Mouse (Mus musculus) lung, adult 2 months (tissue): Measurements from ENCODE around the gene Bnip1. TPM values are rescaled to one million over a fixed set of nuclear protein-coding genes. Genes with fewer than 3 reads are reported as not detected.

Experiments used
- DNase-seq: peaks from one replicate; pipeline ENCODE4 v3.0.0; 2022
- H3K4me1 ChIP-seq: fragments of 200-500 bp; 2 replicates; pipeline ENCODE4 v1.6.1; 2011; ENCODE audit warnings: low read length; ENCODE audit not compliant: control insufficient read depth, insufficient read depth
- H3K4me3 ChIP-seq: fragments of 200-500 bp; replicated peaks from 2 replicates; pipeline ENCODE3; 2011; ENCODE audit warnings: low read depth, mild to moderate bottlenecking, control low read depth, low read length; ENCODE audit errors: extremely low read depth
- CTCF ChIP-seq: fragments of 200-500 bp; IDR thresholded peaks from 2 replicates; pipeline ENCODE4 v1.5.1; 2011; ENCODE audit warnings: mild to moderate bottlenecking, low read length, control low read depth; ENCODE audit not compliant: insufficient read depth
- POLR2A ChIP-seq: fragments of 200-500 bp; IDR thresholded peaks from 2 replicates; pipeline ENCODE4 v1.6.1; 2011; ENCODE audit warnings: low read depth, mild to moderate bottlenecking, control low read depth, low read length, borderline replicate concordance; ENCODE audit errors: extremely low read depth
- WGBS: fragments of 180-500 bp; shearing (Covaris S2); methylation state at CpG from one replicate; pipeline ENCODE4 v1.1.7; 2018; 5-methylcytosine and 5-hydroxymethylcytosine counted together
- polyA plus RNA-seq: library from polyadenylated mRNA; depleted of rRNA; stranded (reverse); fragments of >200 nt; gene quantifications from 2 replicates; pipeline ENCODE4 v1.2.3, GENCODE M21; 2012

Bnip1 gene
- polyA plus RNA-seq, 1 experiment, result 17.1 TPM

- DNase-seq, result no peak
- Histone ChIP-seq H3K4me3 (no peak overlapping the region), H3K4me1 (no peaks in the 10 kb centered on the region)
- TF ChIP-seq POLR2A (no peak), CTCF (no peak)
- WGBS, result 59% methylated on average over 17 of the region's 17 CpGs
Measured at GRCm38 (mm10) chr17:26826131-26826530, 45.3 kb downstream of the Bnip1 start.

- TF ChIP-seq POLR2A, result no peak
- no peak for TF ChIP-seq CTCF
- DNase-seq, result no peak
- WGBS, result 78% methylated on average over 2 of the region's 2 CpGs
- Histone ChIP-seq H3K4me1 (no peaks in the 10 kb centered on the region), H3K4me3 (no peak overlapping the region)
Measured at GRCm38 (mm10) chr17:26833806-26834205, 52.9 kb downstream of the Bnip1 start.

- Histone ChIP-seq H3K4me3 (no peak overlapping the region), H3K4me1 (no peaks in the 10 kb centered on the region)
- TF ChIP-seq POLR2A (no peak), CTCF (no peak)
- DNase-seq, result no peak
- 70% methylated on average over 5 of the region's 5 CpGs for WGBS
Measured at GRCm38 (mm10) chr17:26834302-26834965, 53.6 kb downstream of the Bnip1 start.

- H3K4me1 ChIP-seq, result no peaks in the 10 kb centered on the region
- WGBS, result 26% methylated on average over 3 of the region's 9 CpGs
- DNase-seq, result no peak
- TF ChIP-seq CTCF (no peak), POLR2A (no peak)
- H3K4me3 ChIP-seq, result no peak overlapping the region
Measured at GRCm38 (mm10) chr17:26834966-26835755, 54.3 kb downstream of the Bnip1 start.

GRCm38 (mm10) chr17:26835956-26836355 is 55.1 kb downstream of the Bnip1 start:
- DNase-seq, result no peak
- WGBS, result 34% methylated on average over 8 of the region's 8 CpGs
- Histone ChIP-seq H3K4me3 (no peak overlapping the region), H3K4me1 (no peaks in the 10 kb centered on the region)
- no peak for TF ChIP-seq POLR2A
- no peak for TF ChIP-seq CTCF

- H3K4me1 ChIP-seq, result no peaks in the 10 kb centered on the region
- 37% methylated on average over 5 of the region's 5 CpGs for WGBS
- DNase-seq, result no peak
- TF ChIP-seq CTCF, result no peak
- no peak overlapping the region for H3K4me3 ChIP-seq
Measured at GRCm38 (mm10) chr17:26836377-26836776, 55.5 kb downstream of the Bnip1 start.

GRCm38 (mm10) chr17:26836786-26837545 is 56.1 kb downstream of the Bnip1 start:
- DNase-seq, result no peak

GRCm38 (mm10) chr17:26837546-26837985 is 56.7 kb downstream of the Bnip1 start:
- no peaks in the 10 kb centered on the region; the same call in 1 of the 2 replicates for H3K4me1 ChIP-seq
- no peak overlapping the region for H3K4me3 ChIP-seq
- TF ChIP-seq POLR2A (no peak), CTCF (no peak)
- 12% methylated on average over 7 of the region's 7 CpGs for whole genome bisulfite sequencing
- no peak for DNase-seq

More at GRCm38 (mm10) chr17:26836786-26837545, 56.1 kb downstream of the Bnip1 start:
- TF ChIP-seq POLR2A, result no peak
- TF ChIP-seq CTCF, result no peak
- 8% methylated on average over 19 of the region's 19 CpGs for WGBS
- Histone ChIP-seq H3K4me1 (no peaks in the 10 kb centered on the region; the same call in 1 of the 2 replicates), H3K4me3 (no peak overlapping the region)

GRCm38 (mm10) chr17:26838191-26838910 is 57.5 kb downstream of the Bnip1 start:
- Histone ChIP-seq H3K4me3 (no peak overlapping the region), H3K4me1 (no peaks in the 10 kb centered on the region; the same call in 1 of the 2 replicates)
- TF ChIP-seq POLR2A (no peak), CTCF (no peak)
- 5% methylated on average over 37 of the region's 37 CpGs for WGBS
- DNase-seq, result no peak
